Mouse (Mus musculus) macrophage (primary cell): ENCODE data around the gene Mvp. TPM values are rescaled to one million over a fixed set of nuclear protein-coding genes. Genes with fewer than 3 reads are reported as not detected.

ENCODE experiments used
- H3K27ac ChIP-seq: fragments of 350-480 bp; formaldehyde crosslinking; 2 replicates; pipeline ENCODE4 v1.9.0; 2021
- H3K36me3 ChIP-seq: fragments of 350-480 bp; formaldehyde crosslinking; 2 replicates; pipeline ENCODE4 v1.9.0; 2021; ENCODE audit errors: inconsistent target
- H3K4me3 ChIP-seq: fragments of 350-480 bp; formaldehyde crosslinking; 2 replicates; pipeline ENCODE4 v1.9.0; 2021; ENCODE audit errors: inconsistent target
- H3K79me2 ChIP-seq: fragments of 350-480 bp; formaldehyde crosslinking; 2 replicates; pipeline ENCODE4 v1.9.0; 2021; ENCODE audit errors: inconsistent target
- WGBS: methylation state at CpG from one replicate; pipeline ENCODE4 v1.1.7; 2026; ENCODE audit warnings: inconsistent platforms; ENCODE audit not compliant: missing documents; 5-methylcytosine and 5-hydroxymethylcytosine counted together
- polyA plus RNA-seq: library from polyadenylated mRNA; stranded (reverse); fragments of 250-400 nt; gene quantifications from 3 replicates; pipeline ENCODE4 v1.2.4, GENCODE M21; 2018; ENCODE audit warnings: inconsistent platforms

Mvp gene
- polyA plus RNA-seq, 1 experiment from 2014 or later = 88.1 TPM

GRCm38 (mm10) chr7:126961965-126962364 lies 52.5 kb downstream of the Mvp start:
- Histone ChIP-seq H3K79me2 (no peaks in the 10 kb centered on the region), H3K4me3 (no peak overlapping the region), H3K27ac (no peak overlapping the region), H3K36me3 (no peaks in the 10 kb centered on the region)
- 97% methylated on average over 4 of the region's 4 CpGs for WGBS

- Histone ChIP-seq H3K36me3 (no peaks in the 10 kb centered on the region), H3K79me2 (no peaks in the 10 kb centered on the region), H3K27ac (no peak overlapping the region), H3K4me3 (no peak overlapping the region)
- whole genome bisulfite sequencing = 96% methylated on average over 5 of the region's 5 CpGs
Measured at GRCm38 (mm10) chr7:126961095-126961494, 53.3 kb downstream of the Mvp start.

GRCm38 (mm10) chr7:126959780-126960179 lies 54.6 kb downstream of the Mvp start:
- 52% methylated on average over 8 of the region's 9 CpGs for WGBS
- Histone ChIP-seq H3K79me2 (no peaks in the 10 kb centered on the region), H3K4me3 (no peak overlapping the region), H3K27ac (no peak overlapping the region), H3K36me3 (no peaks in the 10 kb centered on the region)

GRCm38 (mm10) chr7:126955125-126955524 lies 59.3 kb downstream of the Mvp start:
- H3K36me3 ChIP-seq = no peaks in the 10 kb centered on the region
- 24% methylated on average over 3 of the region's 3 CpGs for WGBS

GRCm38 (mm10) chr7:126952646-126953045 lies 61.8 kb downstream of the Mvp start:
- H3K4me3 ChIP-seq = no peak overlapping the region
- no peaks in the 10 kb centered on the region for H3K36me3 ChIP-seq
- WGBS = 15% methylated on average over 2 of the region's 8 CpGs
- H3K79me2 ChIP-seq = no peaks in the 10 kb centered on the region
- H3K27ac ChIP-seq = no peak overlapping the region

More at GRCm38 (mm10) chr7:126955125-126955524, 59.3 kb downstream of the Mvp start:
- Histone ChIP-seq H3K4me3 (no peak overlapping the region), H3K79me2 (no peaks in the 10 kb centered on the region), H3K27ac (no peak overlapping the region)

- Histone ChIP-seq H3K27ac (no peak overlapping the region), H3K79me2 (no peaks in the 10 kb centered on the region), H3K4me3 (no peak overlapping the region), H3K36me3 (no peaks in the 10 kb centered on the region)
- 39% methylated on average over 4 of the region's 4 CpGs for WGBS
Measured at GRCm38 (mm10) chr7:126951741-126952140, 62.7 kb downstream of the Mvp start.

- no peaks in the 10 kb centered on the region for H3K36me3 ChIP-seq
- no peak overlapping the region for H3K4me3 ChIP-seq
- H3K27ac ChIP-seq = no peak overlapping the region
- no peaks in the 10 kb centered on the region for H3K79me2 ChIP-seq
- 20% methylated on average over 24 of the region's 26 CpGs for WGBS
Measured at GRCm38 (mm10) chr7:126950647-126951615, 63.5 kb downstream of the Mvp start.

- no peak within 1 kb of the TSS for H3K27ac ChIP-seq
- H3K36me3 ChIP-seq = peaks cover 4% of the 10 kb centered on the region
- H3K79me2 ChIP-seq = no peaks in the 10 kb centered on the region
- no peak within 1 kb of the TSS for H3K4me3 ChIP-seq
- 2% methylated on average over 42 of the region's 42 CpGs for WGBS
Measured at GRCm38 (mm10) chr7:126949793-126950646, 64.4 kb downstream of the Mvp start, which contains the start of gene Sez6l2. Gene Sez6l2, plus strand, starts transcription at chr7:126950563.

- Histone ChIP-seq H3K79me2 (no peaks in the 10 kb centered on the region), H3K36me3 (peaks cover 8% of the 10 kb centered on the region), H3K4me3 (no peak within 1 kb of the TSS), H3K27ac (no peak within 1 kb of the TSS)
- WGBS = 6% methylated on average over 21 of the region's 21 CpGs
Measured at GRCm38 (mm10) chr7:126949403-126949792, 65.0 kb downstream of the Mvp start, which contains the start of gene Asphd1. Gene Asphd1, minus strand, starts transcription at chr7:126949582.

- Histone ChIP-seq H3K36me3 (peaks cover 14% of the 10 kb centered on the region), H3K27ac (no peak overlapping the region), H3K4me3 (no peak overlapping the region), H3K79me2 (no peaks in the 10 kb centered on the region)
- 80% methylated on average over 6 of the region's 10 CpGs for WGBS
Measured at GRCm38 (mm10) chr7:126948626-126949025, 65.8 kb downstream of the Mvp start.

GRCm38 (mm10) chr7:126946530-126946929 lies 67.9 kb downstream of the Mvp start:
- Histone ChIP-seq H3K36me3 (peaks cover 22% of the 10 kb centered on the region), H3K27ac (no peak overlapping the region), H3K4me3 (no peak overlapping the region), H3K79me2 (no peaks in the 10 kb centered on the region)
- 71% methylated on average over 3 of the region's 3 CpGs for WGBS

- Histone ChIP-seq H3K27ac (0 out of 2 replicates have a peak overlapping the region, but pooled peaks have one; percentile 2), H3K36me3 (peaks cover 22% of the 10 kb centered on the region), H3K4me3 (no peak overlapping the region), H3K79me2 (no peaks in the 10 kb centered on the region)
- whole genome bisulfite sequencing = 82% methylated on average over 5 of the region's 5 CpGs
Measured at GRCm38 (mm10) chr7:126941801-126942200, 72.6 kb downstream of the Mvp start.

GRCm38 (mm10) chr7:126941171-126941570 lies 73.2 kb downstream of the Mvp start:
- H3K79me2 ChIP-seq = no peaks in the 10 kb centered on the region
- no peak overlapping the region for H3K4me3 ChIP-seq
- WGBS = 56% methylated on average over 6 of the region's 6 CpGs
- H3K36me3 ChIP-seq = peaks cover 22% of the 10 kb centered on the region
- H3K27ac ChIP-seq = peak overlapping the region; percentile 89
